Mouse (Mus musculus) adrenal gland, adult 2 months (tissue): ENCODE measurements at regions not wholly inside any gene's neighbourhood (a gene's known extent, or its start where the extent isn't known, plus 50 kb on each side); places are given as distances from the start of the nearest gene placed in this dataset.
A peak's percentile ranks its signal among the peaks of the same experiment; 100 is the strongest.

Source experiments
- DNase-seq: peaks from one replicate; pipeline ENCODE4 v3.0.0; 2021

DNA sequence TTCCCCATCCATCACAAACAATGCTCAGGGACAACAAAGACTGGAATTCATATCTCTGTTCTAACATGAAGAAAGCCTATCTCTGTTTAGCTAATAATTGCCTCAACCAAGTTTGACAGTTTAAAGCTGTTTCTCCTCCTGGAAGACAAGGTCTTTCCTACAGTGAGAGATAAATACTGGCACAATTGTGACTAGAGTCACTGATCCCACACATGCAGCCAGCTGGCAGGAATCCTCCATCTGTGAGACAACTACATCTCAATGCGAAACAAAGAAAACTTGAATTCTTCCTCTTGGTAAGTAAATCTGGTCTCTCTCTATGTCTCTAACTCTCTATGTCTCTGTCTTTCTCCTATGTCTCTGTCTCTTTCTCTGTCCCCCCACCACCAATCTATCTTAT is 239.1 kb upstream of the Nsun2 start:
- no peak for DNase-seq

DNA sequence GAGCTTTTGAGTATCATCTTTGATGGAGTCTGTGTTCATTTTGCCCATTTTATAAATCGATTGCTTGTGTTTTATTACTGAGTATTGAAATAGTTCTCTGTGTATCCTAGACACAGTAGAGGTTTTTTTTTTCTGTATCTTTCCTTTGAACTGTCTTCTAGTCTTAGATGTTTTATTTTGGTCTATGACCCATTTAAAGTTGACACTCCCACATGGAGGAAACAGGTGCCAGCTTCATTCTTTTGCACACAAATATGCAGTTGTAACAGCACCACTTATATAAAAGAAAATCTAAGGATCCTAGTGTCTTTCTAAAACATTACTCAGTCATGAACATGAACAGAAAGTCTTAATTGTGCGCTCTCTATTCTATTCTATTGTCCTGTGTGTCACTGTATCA is 230.2 kb upstream of the Nsun2 start:
- DNase-seq, result no peak

GRCm38 (mm10) chr13:69330412-69331000 is 203.0 kb upstream of the Nsun2 start:
- no peak for DNase-seq

GRCm38 (mm10) chr13:69331537-69332435 is 201.8 kb upstream of the Nsun2 start:
- no peak for DNase-seq

- no peak for DNase-seq
These were observed 189.7 kb upstream of the Nsun2 start for GRCm38 (mm10) chr13:69343806-69344205.

DNA sequence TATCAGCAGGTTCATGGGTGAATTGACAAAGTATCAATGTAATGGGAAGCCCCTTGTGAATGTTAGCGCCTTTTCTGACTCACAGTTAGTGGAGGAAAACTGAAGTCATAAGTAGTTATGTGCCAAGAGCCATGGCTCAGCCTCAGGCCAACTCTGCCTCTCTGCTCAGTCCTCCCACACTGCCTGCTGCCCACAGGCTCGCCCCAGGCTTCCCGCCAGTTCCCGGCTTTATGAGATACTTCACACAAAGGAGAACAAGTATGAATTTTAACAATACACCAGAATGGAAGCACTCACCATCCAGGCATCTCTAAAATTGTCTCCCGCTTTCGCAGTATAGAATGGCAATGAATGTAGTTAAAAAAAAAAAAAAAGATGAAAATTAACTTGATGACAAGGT is 176.1 kb upstream of the Nsun2 start:
- DNase-seq, result no peak

DNA sequence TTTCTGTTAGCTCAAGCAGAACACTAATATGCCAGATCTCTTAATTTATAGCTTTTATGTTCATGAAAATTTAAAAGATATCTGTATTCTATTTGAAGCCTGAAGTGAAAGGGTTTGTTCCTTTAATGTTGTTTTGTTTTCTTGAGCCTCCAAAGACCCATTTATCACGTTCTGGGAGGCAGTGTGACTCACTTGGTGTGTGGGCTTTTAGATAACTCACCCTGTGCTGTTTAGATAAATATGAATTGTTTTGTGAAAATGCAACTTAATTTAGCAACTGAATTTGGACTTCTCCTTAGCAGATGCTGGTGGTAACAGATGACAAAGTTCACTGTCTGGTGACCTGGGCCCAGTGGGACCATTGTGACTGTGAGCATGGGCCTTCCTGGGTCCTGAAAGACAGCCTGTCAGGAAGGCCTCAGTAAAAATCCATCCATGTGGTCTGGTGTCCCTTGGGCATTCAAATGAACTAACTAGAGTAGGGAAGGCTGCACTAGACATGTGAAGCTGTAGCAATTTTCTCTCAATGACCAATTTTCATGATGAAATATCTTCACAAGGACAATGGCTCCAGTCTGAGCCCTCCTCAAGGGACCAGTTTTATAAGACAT is 167.6 kb upstream of the Nsun2 start:
- no peak for DNase-seq

- no peak for DNase-seq
These were observed 160.3 kb upstream of the Nsun2 start for GRCm38 (mm10) chr13:69373101-69373815.

GRCm38 (mm10) chr13:69373816-69374142 is 159.8 kb upstream of the Nsun2 start:
- DNase-seq, result no peak

- no peak for DNase-seq
These were observed 153.1 kb upstream of the Nsun2 start for GRCm38 (mm10) chr13:69380403-69380802.

GRCm38 (mm10) chr13:69384767-69385166 is 148.8 kb upstream of the Nsun2 start:
- DNase-seq, result no peak

- no peak for DNase-seq
These were observed 140.4 kb upstream of the Nsun2 start for GRCm38 (mm10) chr13:69392917-69393827.

- no peak for DNase-seq
These were observed 139.0 kb upstream of the Nsun2 start for GRCm38 (mm10) chr13:69394544-69394943.

DNA sequence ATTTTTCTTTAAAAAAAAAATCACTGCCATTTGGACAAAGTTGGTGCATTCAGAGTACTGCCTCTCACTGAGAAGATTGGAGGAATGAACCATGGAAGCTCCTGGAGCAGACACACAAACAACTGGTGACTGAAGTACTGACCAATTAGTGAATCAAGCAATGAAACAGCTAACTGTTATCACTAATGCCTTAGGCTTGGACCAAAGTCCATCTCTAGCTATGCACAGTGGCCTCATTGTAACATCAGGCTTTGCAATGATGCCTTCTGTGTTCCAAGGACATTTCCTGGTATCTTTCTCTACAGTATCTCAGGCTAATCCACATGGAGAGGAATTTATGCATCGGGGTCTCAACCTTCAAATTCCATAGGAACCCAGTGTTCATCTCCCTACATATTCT is 123.2 kb upstream of the Nsun2 start:
- DNase-seq, result no peak

DNA sequence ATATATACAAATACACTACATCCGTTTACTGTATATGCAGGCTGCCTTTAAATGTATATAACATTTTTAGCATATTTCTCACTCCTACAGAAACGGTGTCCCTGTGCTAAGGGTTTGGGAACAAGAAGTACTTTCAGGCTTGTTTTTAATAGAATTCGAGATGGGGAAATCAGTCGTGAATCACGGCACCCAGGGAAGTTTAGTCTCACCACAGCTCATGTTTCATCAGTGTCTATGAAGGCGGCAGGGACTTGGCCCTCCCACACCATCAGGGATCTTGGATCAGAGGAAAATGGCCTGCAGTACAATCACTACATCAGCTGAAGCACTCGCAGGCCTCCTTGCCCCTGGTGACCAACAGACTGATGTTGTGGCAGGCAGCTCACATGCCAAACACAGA is 118.7 kb upstream of the Nsun2 start:
- DNase-seq, result no peak

DNA sequence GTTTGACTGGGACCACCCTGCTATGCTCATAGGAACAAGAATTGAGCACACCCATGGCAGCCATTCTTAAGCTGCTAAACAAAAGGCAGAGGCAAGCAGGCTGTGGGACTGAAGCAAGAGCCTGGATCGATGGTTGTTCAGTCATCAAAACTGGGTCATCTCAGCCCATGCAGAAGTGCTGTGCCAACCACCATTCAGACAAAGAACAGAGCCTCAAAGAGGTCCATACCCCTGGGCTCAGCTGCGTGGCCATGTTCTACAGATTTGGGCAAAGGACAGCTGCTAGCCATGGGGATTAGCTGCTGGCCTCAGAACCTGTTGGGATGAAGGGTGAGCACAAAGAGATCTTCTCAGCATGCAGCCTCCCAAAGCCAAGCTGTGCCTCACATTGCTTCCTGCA is 116.8 kb upstream of the Nsun2 start:
- DNase-seq, result no peak

DNA sequence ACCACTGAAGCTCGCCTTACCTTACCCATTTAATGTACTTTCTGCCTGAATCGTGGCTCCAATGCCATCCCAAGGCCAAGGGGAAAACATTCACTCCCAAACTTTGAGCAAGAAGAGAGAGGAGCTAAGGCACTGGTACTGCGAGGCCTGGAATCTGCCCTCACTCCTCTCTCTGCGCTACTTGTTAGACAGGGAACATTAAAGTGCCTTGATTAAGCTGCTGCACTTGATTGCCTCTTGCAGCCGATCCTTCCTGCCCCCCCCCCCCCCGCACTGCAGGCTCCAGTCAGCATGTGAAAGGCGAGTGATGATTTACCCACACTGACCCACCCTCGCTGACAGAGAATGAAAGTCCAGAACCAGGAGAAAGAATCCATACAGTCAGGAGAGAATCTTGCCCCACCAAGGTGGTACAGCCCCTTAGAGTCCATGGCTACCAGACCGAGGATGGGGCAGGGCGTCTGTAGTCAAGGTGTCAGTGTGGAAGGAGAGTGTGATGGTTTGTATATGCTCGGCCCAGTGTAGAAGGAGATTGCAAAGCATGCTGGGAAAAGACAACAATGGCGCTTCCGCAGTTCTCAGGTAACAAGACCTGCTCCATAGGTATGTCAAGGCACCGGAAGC is 115.6 kb upstream of the Nsun2 start:
- DNase-seq, result no peak

GRCm38 (mm10) chr13:69420166-69420565 is 113.4 kb upstream of the Nsun2 start:
- DNase-seq, result no peak

GRCm38 (mm10) chr13:69421966-69422365 is 111.6 kb upstream of the Nsun2 start:
- DNase-seq, result no peak

GRCm38 (mm10) chr13:69426117-69426516 is 107.4 kb upstream of the Nsun2 start:
- peak; percentile 35 for DNase-seq

- no peak for DNase-seq
These were observed 104.0 kb upstream of the Nsun2 start for GRCm38 (mm10) chr13:69429596-69429995.
